Mouse (Mus musculus): ENCODE data around the gene Inpp4a. TPM values are rescaled to one million over a fixed set of nuclear protein-coding genes. Genes with fewer than 3 reads are reported as not detected.

Gene Inpp4a
- polyA plus RNA-seq, 1 experiment from 2014 or later = 72.2 TPM

DNA sequence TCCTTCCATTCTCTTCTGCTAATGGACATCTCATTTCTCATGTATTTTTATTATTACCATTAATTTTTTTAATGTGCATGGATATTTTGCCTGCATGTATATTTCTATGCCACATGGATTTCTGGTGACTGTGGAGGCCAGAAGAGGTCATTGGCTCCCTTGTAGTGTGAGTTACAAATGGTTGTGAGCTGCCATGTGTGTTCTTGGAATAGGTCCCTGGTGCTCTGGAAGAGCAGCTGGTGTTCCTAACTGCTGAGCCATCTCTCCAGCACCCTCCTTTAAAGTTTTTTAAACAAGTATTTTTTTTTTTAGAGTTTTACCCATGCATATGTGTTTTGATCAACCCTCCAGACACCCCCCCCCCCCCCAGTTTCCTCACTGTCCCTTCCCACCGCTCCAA lies 3.3 kb upstream of the Inpp4a start:
- Histone ChIP-seq H3K4me1 (ENCODE audit: control insufficient read depth, insufficient read depth, low read length) (peaks cover 9% of the 10 kb centered on the region), H3K27me3 (ENCODE audit: control insufficient read depth, insufficient read depth, low read length) (0 out of 2 replicates have a peak, but pooled peaks cover 3% of the 10 kb centered on the region), H3K4me2 (ENCODE audit: low read depth, low read length) (no peak overlapping the region), H3K9me3 (ENCODE audit: control insufficient read depth, low read length) (no peaks in the 10 kb centered on the region), H3K4me3 (ENCODE audit: low read depth, low read length) (no peak overlapping the region), H3K36me3 (ENCODE audit: control insufficient read depth, insufficient read depth, low read length) (no peaks in the 10 kb centered on the region), H3K9ac (replicated peaks; ENCODE audit: low read depth, low read length) (no peak overlapping the region), H3K27ac (ENCODE audit: low read depth, low read length) (no peak overlapping the region)
- WGBS = 52% methylated on average over 1 of the region's 1 CpGs
- no peak for ATAC-seq (ENCODE audit: low read depth)

GRCm38 (mm10) chr1:37298904-37299303 lies 761 bp upstream of the Inpp4a start:
- Histone ChIP-seq H3K27ac (ENCODE audit: low read depth, low read length) (no peak overlapping the region), H3K4me1 (ENCODE audit: control insufficient read depth, insufficient read depth, low read length) (peaks cover 9% of the 10 kb centered on the region), H3K9ac (replicated peaks; ENCODE audit: low read depth, low read length) (no peak overlapping the region), H3K36me3 (ENCODE audit: control insufficient read depth, insufficient read depth, low read length) (no peaks in the 10 kb centered on the region), H3K9me3 (ENCODE audit: control insufficient read depth, low read length) (no peaks in the 10 kb centered on the region), H3K4me3 (ENCODE audit: low read depth, low read length) (no peak overlapping the region), H3K27me3 (ENCODE audit: control insufficient read depth, insufficient read depth, low read length) (0 out of 2 replicates have a peak, but pooled peaks cover 3% of the 10 kb centered on the region), H3K4me2 (ENCODE audit: low read depth, low read length) (no peak overlapping the region)
- 90% methylated on average over 2 of the region's 2 CpGs for WGBS
- no peak for ATAC-seq (ENCODE audit: low read depth)

GRCm38 (mm10) chr1:37300650-37301049 lies 985 bp downstream of the Inpp4a start:
- ATAC-seq (ENCODE audit: low read depth) = no peak
- H3K4me1 ChIP-seq (ENCODE audit: control insufficient read depth, insufficient read depth, low read length) = peaks cover 9% of the 10 kb centered on the region
- H3K27me3 ChIP-seq (ENCODE audit: control insufficient read depth, insufficient read depth, low read length) = 0 out of 2 replicates have a peak, but pooled peaks cover 3% of the 10 kb centered on the region
- peak overlapping the region; percentile 91 for H3K9ac ChIP-seq (replicated peaks; ENCODE audit: low read depth, low read length)
- H3K4me2 ChIP-seq (ENCODE audit: low read depth, low read length) = peak overlapping the region; percentile 56
- 50% methylated on average over 5 of the region's 5 CpGs for WGBS
- no peaks in the 10 kb centered on the region for H3K9me3 ChIP-seq (ENCODE audit: control insufficient read depth, low read length)
- H3K4me3 ChIP-seq (ENCODE audit: low read depth, low read length) = peak overlapping the region; percentile 95
- no peaks in the 10 kb centered on the region for H3K36me3 ChIP-seq (ENCODE audit: control insufficient read depth, insufficient read depth, low read length)
- no peak overlapping the region for H3K27ac ChIP-seq (ENCODE audit: low read depth, low read length)

- Histone ChIP-seq H3K36me3 (ENCODE audit: control insufficient read depth, insufficient read depth, low read length) (no peaks in the 10 kb centered on the region), H3K27me3 (ENCODE audit: control insufficient read depth, insufficient read depth, low read length) (0 out of 2 replicates have a peak, but pooled peaks cover 3% of the 10 kb centered on the region), H3K4me2 (ENCODE audit: low read depth, low read length) (no peak overlapping the region), H3K27ac (ENCODE audit: low read depth, low read length) (no peak overlapping the region), H3K9me3 (ENCODE audit: control insufficient read depth, low read length) (no peaks in the 10 kb centered on the region), H3K9ac (replicated peaks; ENCODE audit: low read depth, low read length) (no peak overlapping the region), H3K4me3 (ENCODE audit: low read depth, low read length) (no peak overlapping the region), H3K4me1 (ENCODE audit: control insufficient read depth, insufficient read depth, low read length) (peaks cover 9% of the 10 kb centered on the region)
- 80% methylated on average over 3 of the region's 3 CpGs for WGBS
- ATAC-seq (ENCODE audit: low read depth) = no peak
Observed at GRCm38 (mm10) chr1:37302801-37303200, 3.1 kb downstream of the Inpp4a start.

- no peak for ATAC-seq (ENCODE audit: low read depth)
- H3K4me2 ChIP-seq (ENCODE audit: low read depth, low read length) = no peak overlapping the region
- H3K27me3 ChIP-seq (ENCODE audit: control insufficient read depth, insufficient read depth, low read length) = no peaks in the 10 kb centered on the region
- no peaks in the 10 kb centered on the region for H3K36me3 ChIP-seq (ENCODE audit: control insufficient read depth, insufficient read depth, low read length)
- no peak overlapping the region for H3K4me3 ChIP-seq (ENCODE audit: low read depth, low read length)
- no peaks in the 10 kb centered on the region for H3K9me3 ChIP-seq (ENCODE audit: control insufficient read depth, low read length)
- peaks cover 5% of the 10 kb centered on the region for H3K4me1 ChIP-seq (ENCODE audit: control insufficient read depth, insufficient read depth, low read length)
- H3K27ac ChIP-seq (ENCODE audit: low read depth, low read length) = no peak overlapping the region
- WGBS = 73% methylated on average over 9 of the region's 9 CpGs
- no peak overlapping the region for H3K9ac ChIP-seq (replicated peaks; ENCODE audit: low read depth, low read length)
Observed at GRCm38 (mm10) chr1:37305691-37306287, 6.1 kb downstream of the Inpp4a start.

- no peaks in the 10 kb centered on the region for H3K4me1 ChIP-seq (ENCODE audit: control insufficient read depth, insufficient read depth, low read length)
- H3K36me3 ChIP-seq (ENCODE audit: control insufficient read depth, insufficient read depth, low read length) = no peaks in the 10 kb centered on the region
- H3K4me3 ChIP-seq (ENCODE audit: low read depth, low read length) = no peak overlapping the region
- no peak for ATAC-seq (ENCODE audit: low read depth)
- 91% methylated on average over 2 of the region's 2 CpGs for WGBS
- H3K27me3 ChIP-seq (ENCODE audit: control insufficient read depth, insufficient read depth, low read length) = no peaks in the 10 kb centered on the region
- no peak overlapping the region for H3K27ac ChIP-seq (ENCODE audit: low read depth, low read length)
- H3K4me2 ChIP-seq (ENCODE audit: low read depth, low read length) = no peak overlapping the region
- no peak overlapping the region for H3K9ac ChIP-seq (replicated peaks; ENCODE audit: low read depth, low read length)
- H3K9me3 ChIP-seq (ENCODE audit: control insufficient read depth, low read length) = no peaks in the 10 kb centered on the region
Observed at GRCm38 (mm10) chr1:37307586-37307985, 7.9 kb downstream of the Inpp4a start.

- Histone ChIP-seq H3K9me3 (ENCODE audit: control insufficient read depth, low read length) (no peaks in the 10 kb centered on the region), H3K4me2 (ENCODE audit: low read depth, low read length) (no peak overlapping the region), H3K4me1 (ENCODE audit: control insufficient read depth, insufficient read depth, low read length) (no peaks in the 10 kb centered on the region), H3K27ac (ENCODE audit: low read depth, low read length) (no peak overlapping the region), H3K36me3 (ENCODE audit: control insufficient read depth, insufficient read depth, low read length) (no peaks in the 10 kb centered on the region), H3K27me3 (ENCODE audit: control insufficient read depth, insufficient read depth, low read length) (no peaks in the 10 kb centered on the region), H3K9ac (replicated peaks; ENCODE audit: low read depth, low read length) (no peak overlapping the region), H3K4me3 (ENCODE audit: low read depth, low read length) (no peak overlapping the region)
- WGBS = 96% methylated on average over 8 of the region's 8 CpGs
- ATAC-seq (ENCODE audit: low read depth) = no peak
Observed at GRCm38 (mm10) chr1:37308021-37308742, 8.5 kb downstream of the Inpp4a start.

DNA sequence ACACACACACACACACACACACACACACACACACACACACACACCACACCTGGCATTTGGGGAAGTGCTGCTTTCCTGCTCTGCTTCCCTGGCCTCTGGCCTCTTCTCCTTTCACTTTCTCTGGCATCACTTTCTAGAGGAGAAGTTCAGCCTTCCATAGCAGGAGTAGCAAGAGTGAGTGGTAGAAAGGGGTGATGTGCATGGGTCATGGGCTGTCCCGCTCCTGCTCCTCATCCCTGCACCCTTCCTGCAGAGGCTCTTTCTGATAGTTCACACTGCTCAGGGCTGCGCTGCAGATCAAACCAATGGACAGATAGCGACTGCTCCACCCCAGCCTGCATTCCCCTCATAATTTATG lies 9.1 kb downstream of the Inpp4a start:
- Histone ChIP-seq H3K27ac (ENCODE audit: low read depth, low read length) (no peak overlapping the region), H3K27me3 (ENCODE audit: control insufficient read depth, insufficient read depth, low read length) (no peaks in the 10 kb centered on the region), H3K9me3 (ENCODE audit: control insufficient read depth, low read length) (no peaks in the 10 kb centered on the region), H3K4me1 (ENCODE audit: control insufficient read depth, insufficient read depth, low read length) (no peaks in the 10 kb centered on the region), H3K4me2 (ENCODE audit: low read depth, low read length) (no peak overlapping the region), H3K36me3 (ENCODE audit: control insufficient read depth, insufficient read depth, low read length) (no peaks in the 10 kb centered on the region), H3K4me3 (ENCODE audit: low read depth, low read length) (no peak overlapping the region), H3K9ac (replicated peaks; ENCODE audit: low read depth, low read length) (no peak overlapping the region)
- no peak for ATAC-seq (ENCODE audit: low read depth)
- 88% methylated on average over 3 of the region's 3 CpGs for WGBS

DNA sequence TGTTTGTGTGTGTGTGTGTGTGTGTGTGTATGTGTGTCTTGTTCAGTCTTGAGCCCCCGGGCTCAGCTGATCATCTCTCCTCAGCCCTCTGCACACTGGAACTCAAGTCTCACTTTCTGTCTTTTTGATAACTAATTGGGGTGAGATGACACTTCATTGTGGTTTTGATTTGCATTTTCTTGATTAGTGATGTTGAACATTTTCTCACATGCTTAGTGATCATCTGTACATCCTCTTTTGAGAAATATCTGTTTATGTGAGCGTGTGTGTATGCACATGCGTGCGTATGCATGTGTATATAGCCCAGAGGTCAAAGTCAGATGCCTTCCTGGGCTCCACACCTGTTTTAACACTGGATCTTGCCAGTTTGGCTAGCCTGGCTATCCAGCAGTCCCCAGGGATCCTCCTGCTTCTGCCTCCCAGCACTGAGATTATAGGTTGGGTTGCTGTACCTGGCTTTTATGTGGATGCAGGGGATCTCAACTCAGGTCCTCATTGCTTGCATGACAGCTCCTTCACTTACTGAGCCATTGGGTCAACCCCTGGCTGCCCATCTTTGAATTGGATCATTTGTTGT lies 10.4 kb downstream of the Inpp4a start:
- no peak for ATAC-seq (ENCODE audit: low read depth)
- H3K27ac ChIP-seq (ENCODE audit: low read depth, low read length) = no peak overlapping the region
- H3K27me3 ChIP-seq (ENCODE audit: control insufficient read depth, insufficient read depth, low read length) = no peaks in the 10 kb centered on the region
- no peaks in the 10 kb centered on the region for H3K9me3 ChIP-seq (ENCODE audit: control insufficient read depth, low read length)
- H3K4me2 ChIP-seq (ENCODE audit: low read depth, low read length) = no peak overlapping the region
- H3K4me1 ChIP-seq (ENCODE audit: control insufficient read depth, insufficient read depth, low read length) = no peaks in the 10 kb centered on the region
- WGBS = 97% methylated on average over 4 of the region's 4 CpGs
- H3K36me3 ChIP-seq (ENCODE audit: control insufficient read depth, insufficient read depth, low read length) = no peaks in the 10 kb centered on the region
- no peak overlapping the region for H3K9ac ChIP-seq (replicated peaks; ENCODE audit: low read depth, low read length)
- no peak overlapping the region for H3K4me3 ChIP-seq (ENCODE audit: low read depth, low read length)
